Mouse (Mus musculus) cortical plate, adult 2 months (tissue): ENCODE results near the gene Ift43.

Experiments used
- CTCF ChIP-seq: fragments of 200-500 bp; IDR thresholded peaks from 2 replicates; pipeline ENCODE4 v1.5.1; 2011; ENCODE audit warnings: mild to moderate bottlenecking, control low read depth, low read length; ENCODE audit not compliant: insufficient read depth; ENCODE audit errors: extremely low read depth
- POLR2A ChIP-seq: fragments of 200-500 bp; IDR thresholded peaks from 2 replicates; pipeline ENCODE4 v1.6.1; 2011; ENCODE audit warnings: mild to moderate bottlenecking, low read length, control low read depth; ENCODE audit not compliant: insufficient read depth; ENCODE audit errors: extremely low read depth

GRCm38 (mm10) chr12:86146246-86146645 is 63.9 kb downstream of the Ift43 start:
- TF ChIP-seq CTCF (no peak), POLR2A (no peak)
